Mouse (Mus musculus) Muller cell, postnatal 12 days (primary cell): Measurements from ENCODE around the gene Serpina1a.
A peak's percentile ranks its signal among the peaks of the same experiment; 100 is the strongest.
"Not testable (repeated sequence)": the region's sequence is repeated elsewhere in the genome, so short reads cannot be mapped to it uniquely, and the experiment has no call there.

Experiments used
- DNase-seq: peaks from one replicate; pipeline ENCODE4 v3.0.0-alpha.2; 2015; ENCODE audit errors: inconsistent ontology term

Gene Serpina1a

GRCm38 (mm10) chr12:103863101-103863974 lies at the start of gene Serpina1a:
Gene Serpina1a, minus strand, starts transcription at chr12:103863562.
- not testable (repeated sequence) for DNase-seq

- DNase-seq = not testable (repeated sequence)
Measured at GRCm38 (mm10) chr12:103909181-103909580, 45.8 kb upstream of the Serpina1a start.

- peak; percentile 16 for DNase-seq
Measured at GRCm38 (mm10) chr12:103907746-103908145, 44.4 kb upstream of the Serpina1a start.

- DNase-seq = not testable (repeated sequence)
Measured at GRCm38 (mm10) chr12:103904837-103905340, 41.5 kb upstream of the Serpina1a start, which contains the start of gene Serpina1c. Gene Serpina1c, minus strand, starts transcription at chr12:103904887.

- not testable (repeated sequence) for DNase-seq
Measured at GRCm38 (mm10) chr12:103901929-103902328, 38.6 kb upstream of the Serpina1a start.

GRCm38 (mm10) chr12:103866873-103867272 lies 3.5 kb upstream of the Serpina1a start:
- DNase-seq = not testable (repeated sequence)

GRCm38 (mm10) chr12:103860976-103861375 lies 2.4 kb downstream of the Serpina1a start:
- DNase-seq = no peak

GRCm38 (mm10) chr12:103860571-103860970 lies 2.8 kb downstream of the Serpina1a start:
- DNase-seq = not testable (repeated sequence)

GRCm38 (mm10) chr12:103859584-103859983 lies 3.8 kb downstream of the Serpina1a start:
- not testable (repeated sequence) for DNase-seq

GRCm38 (mm10) chr12:103853032-103853431 lies 10.3 kb downstream of the Serpina1a start:
- DNase-seq = not testable (repeated sequence)

- not testable (repeated sequence) for DNase-seq
Measured at GRCm38 (mm10) chr12:103830273-103830672, 33.1 kb downstream of the Serpina1a start, which contains the start of gene Serpina1b. Gene Serpina1b, minus strand, starts transcription at chr12:103830373.

GRCm38 (mm10) chr12:103827661-103828372 lies 35.5 kb downstream of the Serpina1a start:
- DNase-seq = not testable (repeated sequence)

GRCm38 (mm10) chr12:103823826-103824225 lies 39.5 kb downstream of the Serpina1a start:
- DNase-seq = not testable (repeated sequence)
